Mouse (Mus musculus) cerebellum, postnatal 10 days (tissue): ENCODE measurements around the gene Taok1.
A peak's percentile ranks its signal among the peaks of the same experiment; 100 is the strongest.

Experiments used
- DNase-seq, 2 experiments: peaks; one replicate each; pipeline ENCODE4 v3.0.0; 2021; ENCODE audit warnings: mixed read lengths in 2 of 2

Taok1 gene

DNA sequence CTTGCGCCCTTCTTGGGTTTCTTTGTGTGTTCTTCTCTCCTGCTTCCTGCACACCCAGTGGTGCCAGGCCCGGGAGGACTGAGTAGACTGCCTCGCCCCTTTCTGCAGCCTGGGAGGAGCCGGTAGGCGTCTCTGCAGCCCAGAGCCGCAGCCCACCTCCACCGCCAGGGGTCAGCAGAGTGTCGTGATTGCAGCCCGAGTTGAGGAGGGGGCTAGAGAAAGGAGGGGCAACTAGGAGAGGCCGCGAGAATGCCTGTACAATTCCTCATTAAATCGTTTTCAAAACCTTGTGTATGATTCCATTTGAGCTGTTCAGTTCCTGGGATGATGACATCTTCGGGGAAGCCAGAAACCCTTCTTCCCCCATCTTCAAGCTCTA is 116.5 kb downstream of the Taok1 start:
- DNase-seq, result peak; percentile 98 to 99

DNA sequence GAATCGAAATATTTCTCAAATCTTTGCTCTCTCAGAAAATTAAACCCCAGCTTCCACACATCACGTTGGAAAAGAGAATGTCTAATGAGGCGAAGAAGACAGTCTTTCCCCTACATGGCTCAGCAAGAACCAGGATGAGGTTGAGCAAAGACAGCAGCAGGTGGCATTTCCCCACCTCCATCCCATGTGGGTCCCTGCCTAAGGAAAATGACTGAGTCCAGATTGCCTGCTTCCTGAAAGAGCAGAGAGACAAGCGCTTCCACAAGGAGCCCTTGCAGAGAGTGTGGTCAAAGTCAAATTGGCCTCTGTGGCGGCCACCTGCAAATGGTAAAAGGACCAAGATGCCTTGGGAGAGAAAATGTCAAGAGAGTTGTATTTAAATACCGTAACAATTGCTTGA is 117.2 kb downstream of the Taok1 start:
- no peak for DNase-seq

DNA sequence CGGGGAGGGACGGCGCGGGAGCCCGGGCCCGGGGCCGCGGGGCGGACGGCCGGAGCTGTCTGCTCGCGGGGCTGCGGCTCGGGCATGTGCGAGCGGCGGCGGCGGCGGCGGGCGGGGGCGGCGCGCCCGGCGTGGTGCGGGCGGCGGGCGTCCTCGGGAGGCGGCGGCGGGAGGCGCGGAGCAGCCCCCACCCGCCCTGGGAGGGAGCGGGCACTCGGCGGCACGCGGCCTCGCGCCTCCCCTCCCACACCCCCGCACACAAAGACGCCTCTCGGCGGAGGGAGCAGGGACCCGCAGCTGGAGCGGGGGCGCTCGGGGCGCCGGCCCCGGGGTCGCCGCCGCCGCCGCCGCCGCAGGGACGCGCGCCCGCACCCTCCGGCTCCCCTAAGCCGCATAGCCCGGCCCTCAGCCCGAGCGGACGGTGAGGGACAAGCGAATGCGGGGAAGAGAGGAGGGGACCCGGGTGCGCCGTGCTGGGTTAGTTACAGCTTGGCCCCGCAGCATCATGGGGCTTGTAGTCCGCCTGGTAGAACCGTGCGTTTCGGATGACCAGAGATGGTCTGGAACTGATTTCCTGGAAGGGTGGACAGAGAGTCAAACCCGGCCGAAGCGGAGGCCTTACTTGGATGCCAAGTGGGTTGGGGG is 117.9 kb downstream of the Taok1 start, which contains the start of gene Ankrd13b:
Gene Ankrd13b, minus strand, starts transcription at position 88 of the 645 bp plus-strand sequence.
- peak; percentile 90 to 92 for DNase-seq

DNA sequence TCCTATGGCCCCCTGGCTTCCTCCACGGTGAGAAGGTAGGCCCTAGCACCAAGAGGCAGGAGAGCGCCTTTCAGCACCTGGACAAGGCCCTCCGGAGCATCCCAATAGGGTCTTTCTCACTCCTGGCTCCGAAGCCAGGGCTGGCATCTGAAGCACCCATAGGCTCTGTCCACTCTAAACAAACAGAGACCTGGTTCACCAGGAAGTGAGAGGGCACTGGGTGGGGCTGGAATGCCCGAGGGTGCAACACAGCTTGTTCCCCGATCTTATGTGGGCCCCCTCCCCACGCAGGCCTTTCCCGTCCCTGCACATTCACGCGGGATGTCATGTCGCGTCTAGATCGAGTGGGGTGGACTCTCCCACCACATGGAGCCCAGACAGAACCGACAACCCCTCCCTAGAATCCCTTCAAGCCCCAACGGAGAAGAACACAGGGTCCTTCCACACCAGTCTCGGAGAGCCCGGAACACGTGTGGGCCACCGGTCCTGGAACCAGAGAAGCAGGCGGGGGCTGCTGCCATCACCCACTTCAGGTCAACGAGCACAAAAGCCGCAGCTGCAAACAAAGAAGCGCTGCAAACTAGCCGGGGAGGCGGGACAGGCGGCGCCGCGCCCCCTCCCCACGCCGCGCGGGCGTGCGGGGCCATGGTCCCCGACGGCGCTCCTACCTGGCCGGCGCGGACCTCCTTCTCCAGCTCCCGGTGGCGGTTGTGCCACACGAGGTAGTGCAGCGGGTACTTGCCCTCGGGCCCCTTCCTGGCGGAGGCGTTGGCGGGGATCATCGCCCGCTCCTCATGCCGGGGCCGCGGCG is 118.6 kb downstream of the Taok1 start:
- peak; percentile 50 to 55 for DNase-seq

DNA sequence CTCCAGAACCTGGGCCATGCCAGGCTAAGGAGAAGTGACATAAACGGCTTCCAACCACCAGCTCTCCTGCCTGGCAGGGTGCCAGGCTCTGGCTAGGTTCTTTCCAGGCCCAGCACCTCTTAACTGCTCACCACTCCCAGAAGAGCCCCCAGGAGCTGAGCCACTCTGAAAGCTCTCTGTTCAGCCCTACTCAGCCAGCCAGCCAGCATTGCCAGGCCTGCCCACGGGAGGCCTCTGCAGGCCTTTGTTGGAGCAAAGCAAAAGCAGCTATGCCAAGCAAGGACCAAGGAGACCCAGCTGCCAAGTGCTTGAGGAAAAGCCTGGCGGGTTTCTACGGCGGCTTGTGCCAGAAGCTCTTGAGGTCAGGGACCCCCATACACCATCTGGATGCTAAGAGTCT is 120.8 kb downstream of the Taok1 start:
- DNase-seq, result peak; percentile 82 to 88

DNA sequence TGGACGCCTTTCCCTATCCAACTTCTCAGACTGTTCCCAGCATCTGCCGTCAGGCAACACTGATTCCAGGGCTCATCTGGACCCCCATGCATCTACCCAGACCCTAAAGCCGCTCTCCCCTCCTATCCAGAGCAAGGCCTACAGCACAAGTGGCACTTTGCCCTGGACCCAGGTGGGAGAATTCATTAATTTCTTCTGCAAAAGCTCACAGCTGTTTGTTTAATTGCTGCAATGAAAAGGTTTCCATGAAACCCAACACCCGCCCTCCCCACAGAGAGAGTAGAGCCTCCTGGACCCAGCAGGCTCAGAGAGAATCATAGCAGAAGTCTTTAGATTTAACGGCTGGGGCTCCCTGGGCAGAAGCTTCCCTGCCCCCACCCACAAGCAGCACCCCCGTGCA is 122.4 kb downstream of the Taok1 start:
- peak; percentile 69 to 70 for DNase-seq

DNA sequence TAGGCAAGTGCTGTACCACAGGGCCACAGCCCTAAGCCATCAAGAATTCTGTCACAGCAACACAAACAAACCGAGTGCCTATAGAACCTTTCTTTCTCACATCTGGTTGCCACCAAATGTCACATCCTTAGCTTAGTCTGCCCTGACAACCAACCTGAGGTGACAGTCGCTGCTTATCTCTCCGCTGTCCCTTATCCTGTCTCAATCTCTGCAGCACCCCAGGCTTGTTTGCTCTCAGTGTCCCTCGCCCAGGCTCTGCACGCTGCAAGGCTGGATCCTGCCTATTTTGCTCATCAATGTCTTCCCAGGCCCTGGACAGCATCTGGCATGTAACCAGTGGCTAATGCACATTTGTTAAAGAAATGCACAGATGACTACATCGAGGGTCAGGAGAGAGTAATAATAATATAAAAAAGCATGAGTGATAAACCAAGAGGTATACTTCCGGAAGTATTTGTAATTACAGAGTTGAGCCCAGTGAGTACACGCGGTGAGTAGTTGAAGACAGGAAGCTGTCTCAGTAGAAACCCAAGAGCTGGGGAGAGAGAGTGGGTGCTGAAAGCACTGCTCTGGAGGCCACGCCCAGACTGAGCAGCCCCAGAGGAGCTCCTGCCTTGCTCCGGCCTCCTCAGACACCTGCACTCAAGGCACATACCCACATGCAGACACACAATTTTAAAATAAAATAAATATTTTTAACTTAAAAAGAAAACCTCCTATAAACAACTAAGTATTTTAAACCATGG is 123.9 kb downstream of the Taok1 start:
- no peak for DNase-seq

DNA sequence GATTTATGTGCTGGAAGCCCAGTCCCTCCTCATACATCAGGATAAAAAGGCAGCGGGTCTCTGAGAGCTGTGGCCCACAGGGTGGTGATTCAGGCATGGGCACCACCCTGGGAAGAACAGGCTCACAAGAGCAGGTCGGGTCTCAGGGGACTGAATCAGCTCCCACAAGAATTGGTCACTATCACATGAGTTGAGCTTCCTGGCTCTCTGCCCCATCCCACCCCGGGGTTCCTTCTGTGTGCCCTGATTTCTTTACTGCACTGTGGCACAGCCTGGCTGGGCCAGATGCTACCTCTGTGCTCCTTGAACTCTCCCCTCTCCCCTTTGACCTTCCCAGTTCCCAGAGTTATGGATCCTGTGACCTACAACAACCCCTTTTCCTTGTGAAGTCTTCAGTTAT is 124.6 kb downstream of the Taok1 start:
- peak in 1 of 2 experiments; percentile 48 for DNase-seq
